Mouse (Mus musculus) kidney, adult 8-10 months (tissue): ENCODE data around the gene Tle3.

Experiments used
- DNase-seq, 2 experiments: peaks; one replicate each; pipeline ENCODE4 v3.0.0; 2022

Gene Tle3

DNA sequence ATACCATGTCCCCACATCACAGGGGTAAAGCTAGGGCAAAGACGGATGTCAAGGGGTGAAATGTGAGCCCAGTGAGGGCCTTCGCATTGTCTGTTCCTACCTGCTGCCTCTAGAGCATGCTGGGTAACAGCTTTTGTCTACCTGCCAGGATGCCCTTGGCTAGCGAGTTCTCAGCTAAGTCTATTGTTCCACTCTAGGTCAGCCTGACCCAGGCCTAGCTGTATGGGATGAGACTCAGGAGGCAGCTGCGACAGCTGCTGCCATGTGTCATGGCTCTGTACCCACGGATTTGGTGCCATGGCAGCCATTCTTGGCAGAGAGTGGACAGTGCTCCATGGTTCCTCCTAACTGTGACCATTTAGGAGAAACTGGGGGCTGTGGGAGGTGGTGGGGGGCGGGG lies 66.9 kb downstream of the Tle3 start:
- no peak for DNase-seq

DNA sequence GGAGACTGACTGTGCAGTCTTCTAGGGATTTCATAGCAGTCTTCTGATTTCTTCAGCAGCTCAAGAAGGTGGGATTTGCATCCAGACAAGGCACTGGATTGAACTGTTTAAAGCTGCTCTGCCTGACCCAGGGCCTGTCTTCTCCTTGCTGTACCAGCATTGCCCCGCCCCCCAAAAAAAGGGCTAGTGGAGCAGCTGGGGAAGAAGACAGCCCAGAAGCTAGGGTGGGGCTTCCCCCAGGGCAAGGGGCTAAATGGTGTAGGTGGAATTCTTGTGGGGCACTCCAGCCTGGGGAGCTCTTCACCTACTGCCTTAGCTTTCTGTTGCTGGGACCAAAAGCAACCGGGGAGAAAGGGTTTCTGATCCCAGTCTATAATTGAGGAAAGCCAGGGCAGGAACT lies 67.8 kb downstream of the Tle3 start:
- no peak for DNase-seq

DNA sequence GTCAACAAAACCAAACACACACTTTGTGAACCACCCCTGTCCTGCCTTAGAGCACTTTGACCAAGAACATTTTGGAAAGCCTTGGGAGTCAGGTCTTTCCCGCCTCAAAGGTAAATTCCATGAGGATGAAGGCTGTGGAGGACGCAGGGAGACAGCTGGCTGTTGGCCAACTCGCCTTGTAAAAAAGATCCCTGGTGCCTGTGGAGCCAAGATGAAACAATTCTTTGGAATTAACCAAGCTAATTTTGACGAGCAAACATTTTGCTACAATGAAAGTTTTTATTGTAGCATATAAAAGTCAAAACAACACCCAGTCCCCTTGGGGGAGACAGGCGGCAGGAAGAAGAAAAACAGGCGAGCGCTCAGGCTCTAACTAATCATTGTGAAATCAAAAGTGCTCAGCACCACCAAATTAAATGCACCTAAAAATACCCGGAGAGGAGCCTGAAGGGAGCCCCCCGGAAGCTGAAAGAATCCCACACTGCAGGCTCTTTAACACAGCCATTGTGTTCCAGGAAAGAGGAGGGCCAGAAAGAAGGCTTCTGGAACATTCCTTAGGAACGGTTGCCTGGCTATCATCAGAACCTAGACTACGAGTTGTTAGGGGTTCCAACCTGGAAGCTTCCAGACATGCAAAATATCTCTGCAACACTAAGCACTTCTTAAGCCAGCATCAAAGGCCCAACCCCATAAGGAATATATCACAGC lies 69.2 kb downstream of the Tle3 start:
- DNase-seq: no peak

DNA sequence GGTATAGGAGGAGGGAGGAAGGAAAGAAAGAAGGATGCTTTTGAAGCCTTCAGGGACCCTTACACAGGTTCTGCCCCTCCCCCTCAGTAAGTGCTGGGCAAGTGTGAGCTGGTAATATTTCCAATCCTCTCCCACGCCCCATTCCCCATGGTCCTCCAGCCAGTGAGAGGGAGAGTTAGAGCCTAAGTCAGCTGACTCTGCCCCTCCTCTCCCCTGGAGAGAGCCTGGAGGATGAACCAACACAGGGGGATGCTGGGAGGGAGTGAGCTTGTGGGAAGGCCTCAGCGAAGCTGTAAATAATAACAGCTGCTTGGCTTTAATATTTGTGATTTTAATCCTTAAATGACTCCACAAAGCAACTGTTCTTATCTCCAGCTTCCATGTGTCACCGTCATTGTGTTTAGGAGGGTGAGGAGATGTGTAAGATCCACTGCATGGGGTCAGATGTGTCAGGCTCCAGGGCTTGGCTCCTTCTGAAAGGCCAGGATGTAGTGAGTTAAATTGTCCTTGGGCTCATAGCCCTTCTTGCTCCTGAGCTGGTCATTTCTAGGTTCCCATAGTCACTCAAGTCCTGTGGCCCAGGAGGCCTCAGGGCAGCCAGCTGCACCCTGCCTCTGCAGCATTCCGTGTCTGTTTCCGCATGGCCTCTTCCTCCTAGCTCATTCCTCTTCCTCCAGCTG lies 70.9 kb downstream of the Tle3 start:
- peak in 1 of 2 experiments; percentile 15 for DNase-seq

DNA sequence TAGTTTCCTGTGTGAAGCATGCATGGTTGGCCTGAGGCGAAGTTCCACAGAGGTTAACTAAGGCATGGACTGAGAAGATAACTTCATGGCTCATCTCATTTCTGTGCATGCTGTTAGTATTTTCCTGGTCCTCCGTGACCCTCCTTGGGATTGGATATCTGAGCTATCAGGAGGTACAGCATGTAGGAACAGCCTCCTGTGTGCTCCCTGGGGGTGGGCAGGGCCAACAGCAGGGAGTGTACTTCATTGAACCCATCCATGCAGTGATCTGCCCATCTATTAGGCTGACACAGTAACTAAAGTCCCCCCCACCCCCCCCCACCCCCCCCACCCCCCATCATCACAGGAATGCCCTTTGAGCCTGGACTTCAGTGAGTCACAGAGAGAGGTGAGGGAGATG lies 73.0 kb downstream of the Tle3 start:
- no peak for DNase-seq

DNA sequence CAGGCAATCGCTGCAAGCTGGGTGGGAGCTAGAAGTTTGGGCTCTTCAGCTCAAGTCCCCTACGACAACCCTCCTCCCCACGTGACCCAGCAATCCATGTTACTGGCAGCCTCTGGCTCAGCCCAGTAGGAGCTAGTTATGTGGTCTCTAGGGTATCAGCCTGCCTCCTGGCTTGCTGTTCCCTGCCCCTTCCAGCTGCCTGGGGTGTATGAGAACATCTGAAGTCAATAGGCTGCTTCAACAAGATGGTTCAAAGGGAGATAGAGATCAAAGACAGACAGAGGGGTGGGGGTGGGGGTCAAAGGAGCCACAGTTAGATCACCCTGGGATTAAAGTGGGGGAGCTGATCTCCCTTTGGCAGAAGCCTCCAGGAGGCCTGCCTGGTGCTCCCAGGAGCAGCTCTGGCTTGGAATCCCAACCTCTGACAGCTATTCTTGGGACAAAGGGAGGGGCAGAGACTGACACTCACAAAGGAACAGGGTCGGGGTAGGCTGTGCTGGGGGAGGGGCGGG lies 73.6 kb downstream of the Tle3 start:
- DNase-seq: no peak

DNA sequence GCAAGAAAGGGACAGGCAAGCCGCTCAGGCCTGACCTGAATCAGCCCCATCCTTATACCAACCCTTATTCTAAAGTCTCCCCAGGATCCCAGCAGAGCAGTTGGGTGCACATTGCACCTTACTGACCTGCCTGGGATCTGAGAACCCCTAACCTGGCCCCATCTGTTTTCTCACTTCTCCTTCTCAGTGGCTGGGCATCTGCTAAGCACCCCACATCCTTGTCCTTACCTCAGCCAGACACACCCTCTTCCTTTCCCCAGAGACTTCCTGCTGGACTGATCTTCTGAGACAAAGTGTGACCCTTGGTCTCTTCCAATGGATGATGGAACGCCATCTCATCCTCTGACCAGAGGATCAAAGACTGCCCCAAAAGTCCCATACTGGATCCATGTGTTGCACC lies 74.8 kb downstream of the Tle3 start:
- DNase-seq: no peak

DNA sequence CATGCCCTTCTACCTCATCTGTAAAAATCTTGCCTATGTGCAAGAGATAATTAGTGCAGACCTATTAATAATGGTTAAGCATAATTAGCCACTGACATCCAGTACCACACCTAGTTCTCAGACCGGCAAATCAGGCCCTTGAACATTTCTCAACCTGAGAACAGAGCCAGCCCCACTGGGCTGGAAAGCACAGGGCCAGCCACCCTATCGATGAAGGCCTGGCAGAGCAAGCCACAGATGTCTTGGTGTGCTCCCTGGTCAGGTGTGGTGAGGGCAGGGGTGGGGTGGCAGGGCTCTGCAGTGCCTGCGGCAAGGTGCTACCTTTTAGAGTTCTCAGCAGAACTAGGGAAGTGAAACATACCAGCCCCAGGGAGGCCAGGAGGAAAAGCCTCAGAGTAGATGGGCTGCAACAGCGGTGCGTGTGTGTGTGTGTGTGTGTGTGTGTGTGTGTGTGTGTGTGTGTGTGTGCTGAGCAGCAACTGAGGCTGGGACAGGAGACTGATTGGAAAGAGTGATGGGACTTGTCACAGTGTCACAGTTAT lies 77.3 kb downstream of the Tle3 start:
- DNase-seq: no peak

DNA sequence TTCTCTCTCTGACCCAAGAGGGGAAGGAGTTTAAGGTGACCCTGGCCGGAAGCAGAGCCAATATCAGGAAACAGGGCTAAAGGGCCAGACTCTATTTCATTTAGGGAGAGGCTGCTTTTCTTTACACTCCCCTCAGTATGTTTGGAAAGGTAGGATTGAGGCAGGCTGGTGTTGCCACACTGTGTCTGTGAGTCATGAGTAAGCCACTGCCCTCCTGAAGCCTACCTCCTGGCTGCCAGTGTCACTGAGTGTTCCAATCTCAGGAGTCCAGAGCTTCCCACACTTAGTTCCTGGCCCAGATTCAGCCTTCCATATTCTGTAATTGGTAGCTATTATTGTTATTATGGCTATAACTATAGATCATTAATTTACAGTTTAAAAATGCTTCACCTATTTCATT lies 79.9 kb downstream of the Tle3 start:
- no peak for DNase-seq

DNA sequence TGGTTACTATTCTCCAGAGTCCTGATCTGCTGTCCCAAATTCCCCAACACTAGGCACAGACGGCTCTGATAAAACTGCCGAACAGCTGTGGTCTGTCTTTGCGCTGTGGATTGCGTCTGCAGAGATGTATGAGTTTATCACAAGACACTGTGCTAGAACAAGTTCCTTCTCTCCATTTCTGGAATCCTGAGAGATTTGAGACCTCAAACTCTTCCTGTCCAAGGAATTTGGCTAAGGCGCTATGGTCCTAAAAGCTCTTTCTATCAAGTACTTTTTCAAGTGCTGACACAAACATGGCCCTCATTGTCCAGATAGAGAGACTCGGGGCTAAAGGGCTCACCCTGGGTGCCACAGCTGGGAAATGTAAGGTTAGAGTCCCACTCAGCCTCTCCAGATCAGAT lies 83.7 kb downstream of the Tle3 start:
- DNase-seq: peak; percentile 22 to 45

DNA sequence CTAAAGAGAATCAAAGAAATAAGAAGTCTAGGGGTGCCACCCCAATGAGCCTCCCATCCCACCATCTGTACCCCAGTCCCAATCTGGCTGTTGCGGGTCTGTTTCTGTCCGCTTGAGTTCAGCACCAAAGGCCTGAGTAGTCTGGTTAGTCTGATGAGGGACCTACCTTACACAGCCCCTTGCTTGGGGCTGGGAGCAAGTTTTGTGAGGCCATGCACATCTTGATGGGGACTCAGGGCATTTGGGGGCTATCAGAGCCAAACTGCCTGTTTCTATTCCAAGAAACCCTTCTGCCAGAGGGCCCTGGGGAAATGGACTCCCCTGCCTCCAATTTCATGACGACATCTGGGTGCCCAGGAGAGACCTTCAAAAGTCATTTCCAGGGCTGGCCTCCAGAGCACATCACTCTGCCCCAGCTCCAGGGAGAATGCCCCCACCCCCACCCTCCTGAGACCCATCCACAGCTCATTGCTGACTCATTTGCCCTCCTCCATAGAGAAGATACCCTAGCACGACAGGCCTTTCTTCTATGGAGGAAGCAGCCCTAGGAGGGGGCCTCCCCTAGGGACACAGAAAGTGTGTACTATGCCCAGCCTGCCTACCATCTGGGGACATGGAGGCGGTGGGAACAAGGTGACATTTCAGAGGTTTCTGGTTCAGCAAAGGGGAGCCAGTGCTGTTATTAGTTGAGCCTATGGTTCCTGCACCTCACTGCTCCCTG lies 84.4 kb downstream of the Tle3 start:
- DNase-seq: no peak

DNA sequence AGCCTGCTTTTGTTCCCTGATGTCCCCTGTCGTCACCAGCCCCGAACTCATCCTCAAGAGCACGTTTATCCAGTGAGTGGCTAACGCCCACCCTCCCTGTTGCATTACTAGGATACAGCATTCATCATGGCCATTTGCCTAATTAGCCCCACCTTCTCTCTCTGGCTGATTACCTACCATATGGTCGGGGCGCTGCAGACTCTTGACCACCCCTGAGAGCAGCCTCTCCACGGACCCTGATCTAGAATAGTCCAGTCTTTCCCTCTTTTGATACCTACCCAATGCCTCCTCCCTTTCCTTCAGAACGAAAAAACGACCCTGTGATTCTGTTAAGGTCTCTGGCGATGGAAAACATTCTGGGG lies 85.0 kb downstream of the Tle3 start:
- no peak for DNase-seq

DNA sequence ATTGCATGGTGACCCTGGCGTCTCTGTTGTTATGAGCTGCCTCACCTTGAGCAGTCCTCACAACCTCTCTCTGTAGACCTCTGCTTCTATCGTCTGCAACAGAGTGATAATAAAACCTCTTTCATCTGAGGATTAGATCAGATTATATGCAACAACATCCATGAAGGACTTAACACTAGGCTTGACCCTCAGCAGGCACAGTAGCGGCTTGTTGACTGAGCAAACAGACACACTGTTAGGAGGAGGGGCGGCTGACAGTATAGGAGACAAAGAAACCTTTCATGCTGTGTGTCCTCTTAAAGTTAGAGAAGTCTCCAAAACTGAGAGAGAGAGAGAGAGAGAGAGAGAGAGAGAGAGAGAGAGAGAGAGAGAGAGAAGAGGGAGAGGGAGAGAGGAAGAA lies 89.7 kb downstream of the Tle3 start:
- DNase-seq: no peak

DNA sequence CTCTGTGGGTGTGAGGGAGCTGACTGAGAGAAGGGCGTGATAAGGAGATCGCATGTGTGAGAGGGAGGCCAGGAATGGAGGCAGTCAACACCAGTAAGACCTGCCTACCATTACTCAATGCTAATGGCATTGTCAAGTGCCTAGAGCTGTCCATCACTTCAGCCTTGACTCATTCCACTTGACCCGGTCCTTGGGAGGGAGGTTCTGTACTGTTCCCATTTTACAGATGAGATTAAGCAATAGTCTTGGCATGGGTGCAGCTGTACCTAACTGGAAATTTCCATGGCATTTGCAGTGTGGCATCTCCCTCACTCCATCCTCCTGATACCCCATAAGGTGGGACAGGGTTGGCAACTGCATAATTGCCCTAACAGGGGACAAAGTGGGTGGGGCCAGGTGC lies 95.3 kb downstream of the Tle3 start:
- DNase-seq: no peak
